Mouse (Mus musculus): Measurements from ENCODE around the gene Hif1an.

DNA sequence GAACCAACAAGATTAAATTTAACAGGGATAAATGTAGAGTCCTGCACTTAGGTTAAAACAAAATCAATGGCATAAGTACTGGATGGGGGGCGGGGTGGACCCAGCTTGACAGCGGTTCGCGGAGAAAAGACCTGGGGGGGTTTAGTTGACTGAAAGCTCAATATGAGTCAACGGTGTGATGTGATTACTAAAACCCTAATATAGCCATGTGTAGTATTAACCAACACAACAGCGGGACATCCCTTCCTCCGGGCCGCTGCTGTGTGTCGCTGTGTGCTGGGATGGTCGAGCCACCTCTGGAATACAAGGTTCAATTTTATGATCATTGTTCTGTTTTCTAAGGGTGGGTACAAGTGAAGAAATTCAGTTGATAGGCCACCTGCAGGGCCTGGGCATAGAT lies 19.5 kb downstream of the Hif1an start:
- no peak for TF ChIP-seq GATA1 (IDR thresholded peaks at IDR 0.05; ENCODE audit: low read length)
- TF ChIP-seq TAL1 (IDR thresholded peaks at IDR 0.05; ENCODE audit: low read length): no peak
